Mouse (Mus musculus) limb, embryonic 12.5 days (tissue): ENCODE data around the gene Kcnk13. TPM values are rescaled to one million over a fixed set of nuclear protein-coding genes. Genes with fewer than 3 reads are reported as not detected.

Source experiments
- ATAC-seq: fragments of 200-750 bp; cut with Nextera tagmentation; 2 replicates; pipeline ENCODE4 v1.8.0; 2017; ENCODE audit warnings: low read depth, moderate TSS enrichment; ENCODE audit not compliant: insufficient number of reproducible peaks, insufficient read depth, low FRiP score, low TSS enrichment
- H3K27ac ChIP-seq: fragments of 300-500 bp; sonication (generic); 2 replicates; pipeline ENCODE4 v1.5.1; 2016; ENCODE audit warnings: mild to moderate bottlenecking, moderate library complexity
- H3K27me3 ChIP-seq: fragments of 300-500 bp; sonication (generic); 2 replicates; pipeline ENCODE4 v1.6.1; 2016; ENCODE audit warnings: mild to moderate bottlenecking, moderate library complexity
- H3K36me3 ChIP-seq: fragments of 300-500 bp; sonication (generic); 2 replicates; pipeline ENCODE4 v1.6.1; 2016; ENCODE audit warnings: mild to moderate bottlenecking, moderate library complexity
- H3K4me1 ChIP-seq: fragments of 300-500 bp; sonication (generic); replicated peaks from 2 replicates; pipeline ENCODE4 v1.6.1; 2016
- H3K4me2 ChIP-seq: fragments of 300-500 bp; sonication (generic); 2 replicates; pipeline ENCODE4 v1.6.1; 2016; ENCODE audit warnings: mild to moderate bottlenecking, moderate library complexity
- H3K4me3 ChIP-seq: fragments of 300-500 bp; sonication (generic); replicated peaks from 2 replicates; pipeline ENCODE4 v1.5.1; 2016; ENCODE audit warnings: mild to moderate bottlenecking
- H3K9ac ChIP-seq: fragments of 300-500 bp; sonication (generic); replicated peaks from 2 replicates; pipeline ENCODE4 v1.6.1; 2016; ENCODE audit warnings: mild to moderate bottlenecking, moderate library complexity
- H3K9me3 ChIP-seq: fragments of 300-500 bp; sonication (generic); 2 replicates; pipeline ENCODE4 v1.6.1; 2016; ENCODE audit warnings: mild to moderate bottlenecking, moderate library complexity
- WGBS: fragments of 180-500 bp; shearing (Covaris S2); methylation state at CpG from one replicate; pipeline ENCODE4 v1.1.7; 2016; 5-methylcytosine and 5-hydroxymethylcytosine counted together
- polyA plus RNA-seq: library from polyadenylated mRNA; unstranded; fragments of >200 nt; fragmentation: Nextera tagmentation; extraction: Ambion mirVana; gene quantifications from 2 replicates; pipeline ENCODE4 v1.2.1, GENCODE M21; 2016

Kcnk13 gene
- polyA plus RNA-seq, 1 experiment from 2014 or later: 1.7 TPM

- Histone ChIP-seq H3K4me3 (no peak overlapping the region), H3K27ac (no peak overlapping the region), H3K27me3 (no peaks in the 10 kb centered on the region; the same call in 1 of the 2 replicates), H3K4me1 (no peaks in the 10 kb centered on the region), H3K9ac (no peak overlapping the region), H3K4me2 (no peak overlapping the region), H3K36me3 (no peaks in the 10 kb centered on the region), H3K9me3 (peaks cover 2% of the 10 kb centered on the region; the same call in 1 of the 2 replicates)
- ATAC-seq: no peak
- WGBS: 89% methylated on average over 5 of the region's 5 CpGs
Measured at GRCm38 (mm10) chr12:99995951-99996350, 31.7 kb downstream of the Kcnk13 start.

GRCm38 (mm10) chr12:99999726-100000125 lies 35.4 kb downstream of the Kcnk13 start:
- H3K4me3 ChIP-seq: no peak overlapping the region
- no peak overlapping the region for H3K9ac ChIP-seq
- H3K36me3 ChIP-seq: no peaks in the 10 kb centered on the region
- H3K27ac ChIP-seq: no peak overlapping the region
- no peak overlapping the region for H3K4me2 ChIP-seq
- H3K9me3 ChIP-seq: no peaks in the 10 kb centered on the region
- H3K27me3 ChIP-seq: no peaks in the 10 kb centered on the region; the same call in 1 of the 2 replicates
- WGBS: 77% methylated on average over 5 of the region's 5 CpGs
- ATAC-seq: no peak
- peaks cover 16% of the 10 kb centered on the region for H3K4me1 ChIP-seq

- Histone ChIP-seq H3K4me2 (no peak overlapping the region), H3K9me3 (no peaks in the 10 kb centered on the region), H3K4me3 (no peak overlapping the region), H3K27me3 (no peaks in the 10 kb centered on the region; the same call in 1 of the 2 replicates), H3K36me3 (no peaks in the 10 kb centered on the region), H3K4me1 (peaks cover 16% of the 10 kb centered on the region), H3K9ac (no peak overlapping the region), H3K27ac (no peak overlapping the region)
- no peak for ATAC-seq
- 90% methylated on average over 7 of the region's 7 CpGs for WGBS
Measured at GRCm38 (mm10) chr12:100000381-100000780, 36.1 kb downstream of the Kcnk13 start.

- 88% methylated on average over 3 of the region's 3 CpGs for WGBS
- no peak for ATAC-seq
- H3K4me2 ChIP-seq: no peak overlapping the region
- no peaks in the 10 kb centered on the region; the same call in 1 of the 2 replicates for H3K27me3 ChIP-seq
- H3K27ac ChIP-seq: no peak overlapping the region
- no peak overlapping the region for H3K4me3 ChIP-seq
- H3K4me1 ChIP-seq: peaks cover 16% of the 10 kb centered on the region
- no peaks in the 10 kb centered on the region for H3K36me3 ChIP-seq
- H3K9me3 ChIP-seq: no peaks in the 10 kb centered on the region
- H3K9ac ChIP-seq: no peak overlapping the region
Measured at GRCm38 (mm10) chr12:100001246-100001645, 36.9 kb downstream of the Kcnk13 start.

- no peak overlapping the region for H3K4me2 ChIP-seq
- H3K36me3 ChIP-seq: no peaks in the 10 kb centered on the region
- 55% methylated on average over 3 of the region's 3 CpGs for WGBS
- no peak overlapping the region for H3K9ac ChIP-seq
- ATAC-seq: no peak
- peaks cover 16% of the 10 kb centered on the region for H3K4me1 ChIP-seq
- H3K9me3 ChIP-seq: no peaks in the 10 kb centered on the region
- H3K4me3 ChIP-seq: no peak overlapping the region
- H3K27me3 ChIP-seq: no peaks in the 10 kb centered on the region; the same call in 1 of the 2 replicates
- H3K27ac ChIP-seq: no peak overlapping the region
Measured at GRCm38 (mm10) chr12:100001910-100002309, 37.6 kb downstream of the Kcnk13 start.

GRCm38 (mm10) chr12:100002914-100003587 lies 38.8 kb downstream of the Kcnk13 start:
- peak; percentile 95 for ATAC-seq
- no peaks in the 10 kb centered on the region for H3K9me3 ChIP-seq
- H3K27ac ChIP-seq: peak overlapping the region; percentile 75
- H3K36me3 ChIP-seq: no peaks in the 10 kb centered on the region
- no peak overlapping the region; the same call in 1 of the 2 replicates for H3K4me3 ChIP-seq
- 16% methylated on average over 8 of the region's 8 CpGs for WGBS
- H3K4me2 ChIP-seq: peak overlapping the region; percentile 30
- H3K4me1 ChIP-seq: peaks cover 19% of the 10 kb centered on the region
- no peak overlapping the region for H3K9ac ChIP-seq
- H3K27me3 ChIP-seq: no peaks in the 10 kb centered on the region; the same call in 1 of the 2 replicates

GRCm38 (mm10) chr12:100005285-100005684 lies 41.0 kb downstream of the Kcnk13 start:
- Histone ChIP-seq H3K9ac (no peak overlapping the region), H3K27ac (no peak overlapping the region), H3K27me3 (no peaks in the 10 kb centered on the region; the same call in 1 of the 2 replicates), H3K4me2 (no peak overlapping the region), H3K4me1 (peaks cover 20% of the 10 kb centered on the region), H3K4me3 (no peak overlapping the region), H3K9me3 (no peaks in the 10 kb centered on the region), H3K36me3 (no peaks in the 10 kb centered on the region)
- 86% methylated on average over 5 of the region's 5 CpGs for WGBS
- no peak for ATAC-seq

GRCm38 (mm10) chr12:100006681-100007080 lies 42.4 kb downstream of the Kcnk13 start:
- no peak for ATAC-seq
- Histone ChIP-seq H3K27ac (no peak overlapping the region), H3K4me2 (no peak overlapping the region), H3K27me3 (no peaks in the 10 kb centered on the region), H3K4me3 (no peak overlapping the region), H3K4me1 (peaks cover 20% of the 10 kb centered on the region), H3K36me3 (no peaks in the 10 kb centered on the region), H3K9ac (no peak overlapping the region), H3K9me3 (no peaks in the 10 kb centered on the region)
- WGBS: 59% methylated on average over 2 of the region's 2 CpGs

GRCm38 (mm10) chr12:100012839-100013238 lies 48.5 kb downstream of the Kcnk13 start:
- ATAC-seq: no peak
- peaks cover 3% of the 10 kb centered on the region; the same call in 1 of the 2 replicates for H3K4me1 ChIP-seq
- 92% methylated on average over 3 of the region's 3 CpGs for WGBS
- no peak overlapping the region for H3K9ac ChIP-seq
- H3K27me3 ChIP-seq: no peaks in the 10 kb centered on the region
- no peak overlapping the region for H3K4me3 ChIP-seq
- no peak overlapping the region for H3K4me2 ChIP-seq
- H3K9me3 ChIP-seq: no peaks in the 10 kb centered on the region
- H3K27ac ChIP-seq: no peak overlapping the region
- no peaks in the 10 kb centered on the region for H3K36me3 ChIP-seq

GRCm38 (mm10) chr12:100015146-100015545 lies 50.8 kb downstream of the Kcnk13 start:
- Histone ChIP-seq H3K4me2 (no peak overlapping the region), H3K4me1 (no peaks in the 10 kb centered on the region), H3K4me3 (no peak overlapping the region), H3K9me3 (no peaks in the 10 kb centered on the region), H3K36me3 (no peaks in the 10 kb centered on the region), H3K9ac (no peak overlapping the region), H3K27ac (no peak overlapping the region), H3K27me3 (no peaks in the 10 kb centered on the region)
- ATAC-seq: no peak
- 88% methylated on average over 5 of the region's 5 CpGs for WGBS

- ATAC-seq: no peak
- no peaks in the 10 kb centered on the region for H3K4me1 ChIP-seq
- H3K4me2 ChIP-seq: no peak overlapping the region
- no peak overlapping the region for H3K9ac ChIP-seq
- no peaks in the 10 kb centered on the region for H3K9me3 ChIP-seq
- no peak overlapping the region for H3K4me3 ChIP-seq
- H3K36me3 ChIP-seq: no peaks in the 10 kb centered on the region
- WGBS: 86% methylated on average over 6 of the region's 6 CpGs
- H3K27ac ChIP-seq: no peak overlapping the region
- 0 out of 2 replicates have a peak, but pooled peaks cover 3% of the 10 kb centered on the region for H3K27me3 ChIP-seq
Measured at GRCm38 (mm10) chr12:100017709-100018108, 53.4 kb downstream of the Kcnk13 start.

- Histone ChIP-seq H3K9me3 (no peaks in the 10 kb centered on the region), H3K27me3 (0 out of 2 replicates have a peak, but pooled peaks cover 3% of the 10 kb centered on the region), H3K36me3 (no peaks in the 10 kb centered on the region), H3K4me2 (no peak overlapping the region), H3K4me1 (no peaks in the 10 kb centered on the region), H3K4me3 (no peak overlapping the region), H3K27ac (no peak overlapping the region), H3K9ac (no peak overlapping the region)
- WGBS: 85% methylated on average over 5 of the region's 5 CpGs
- no peak for ATAC-seq
Measured at GRCm38 (mm10) chr12:100022490-100022889, 58.2 kb downstream of the Kcnk13 start.
